In the genomic region with DNA sequence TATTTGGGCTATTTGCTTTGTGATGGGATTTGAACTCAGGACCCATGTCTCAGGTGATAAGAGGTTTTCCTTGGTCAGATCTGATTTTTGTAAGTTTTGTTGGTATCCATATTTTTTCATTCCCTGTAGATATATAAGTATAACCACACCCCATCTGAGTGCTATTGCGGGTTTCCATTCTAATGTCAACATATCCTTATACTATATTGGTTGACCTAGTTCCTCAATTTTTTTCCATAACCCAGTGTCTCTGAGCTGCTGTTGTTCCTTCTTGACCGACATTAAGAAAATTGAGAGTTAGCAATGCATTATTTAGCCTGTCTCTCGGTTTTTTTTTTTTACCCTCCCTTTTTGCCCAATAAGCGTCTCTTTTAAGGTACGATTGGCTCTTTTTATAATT, we compare ENCODE assay signal across 25 mouse cellular contexts. TPM values are rescaled to one million over a fixed set of nuclear protein-coding genes. Genes with fewer than 3 reads are reported as not detected.
"Had no signal": no experiment of that assay in that cellular context is flagged by ENCODE, and none has a peak within 500 bp of the region (broad histone marks: within the 10 kb centered on the region; RNA-seq: fewer than 3 reads in every experiment).

No protein-coding gene starts in this region.

- H3K4me3 ChIP-seq: gastrocnemius, adult 2 months; heart, adult 2 months; heart, embryonic 13.5 days; heart, embryonic 15.5 days; hindbrain, embryonic 13.5 days; hindbrain, embryonic 15.5 days; kidney, embryonic 15.5 days; left cerebral cortex, adult 2 months; limb, embryonic 10.5 days; limb, embryonic 12.5 days; liver, embryonic 13.5 days had no signal

- DNase-seq: gastrocnemius, adult 2 months; gastrocnemius, postnatal 10 days; gastrocnemius, postnatal 25 days; heart, adult 2 months; heart, postnatal 14 days; heart, postnatal 36 days; kidney, adult 11 months; kidney, adult 2 months; kidney, adult 9 months; kidney, postnatal 14 days; kidney, postnatal 36 days; liver; liver, embryonic 13.5 days had no signal

- ATAC-seq: hindbrain, postnatal 0 days; intestine, embryonic 16.5 days had no signal

- H3K27ac ChIP-seq: gastrocnemius, adult 2 months; heart, adult 2 months; heart, embryonic 13.5 days; heart, embryonic 15.5 days; hindbrain, embryonic 13.5 days; hindbrain, embryonic 15.5 days; hindbrain, postnatal 0 days; kidney, embryonic 15.5 days; kidney, postnatal 0 days; left cerebral cortex, adult 2 months; limb, embryonic 10.5 days; limb, embryonic 12.5 days; liver, embryonic 13.5 days had no signal

RNA-seq across cellular contexts. Expression of a gene that starts 9.0 kb away (rescaled TPM):
- total RNA-seq: gastrocnemius, adult 2 months had no signal

RNA-seq across cellular contexts. Expression of a gene that starts 16.5 kb away (rescaled TPM):
- total RNA-seq: hematopoietic stem cell, adult 5-6 weeks had no signal
